Mouse (Mus musculus): ENCODE data around the gene Gm10803. TPM values are rescaled to one million over a fixed set of nuclear protein-coding genes. Genes with fewer than 3 reads are reported as not detected.
"Not testable (repeated sequence)": the region's sequence is repeated elsewhere in the genome, so short reads cannot be mapped to it uniquely, and the experiment has no call there.

Gene Gm10803
- not detected in 2 replicates for polyA plus RNA-seq (2015; fragmentation: Nextera tagmentation; extraction: Ambion mirVana)

DNA sequence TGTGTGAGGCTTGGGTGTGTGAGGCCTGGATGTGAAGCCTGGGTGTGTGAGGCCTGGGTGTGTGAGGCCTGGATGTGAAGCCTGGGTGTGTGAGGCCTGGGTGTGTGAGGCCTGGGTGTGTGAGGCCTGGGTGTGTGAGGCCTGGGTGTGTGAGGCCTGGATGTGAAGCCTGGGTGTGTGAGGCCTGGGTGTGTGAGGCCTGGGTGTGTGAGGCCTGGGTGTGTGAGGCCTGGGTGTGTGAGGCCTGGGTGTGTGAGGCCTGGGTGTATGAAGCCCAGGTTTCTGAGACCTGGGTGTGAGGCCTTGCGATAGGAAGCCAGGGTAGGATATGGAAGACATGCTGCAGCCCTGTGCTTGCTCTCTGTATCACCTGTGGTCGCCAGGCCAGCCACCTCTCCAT lies at the start of gene Gm10803:
TSS of gene Gm10803 (plus strand) at position 301 of the 400 bp plus-strand sequence.
- ATAC-seq (ENCODE audit: low read depth); H3K27me3 ChIP-seq (ENCODE audit: control insufficient read depth, insufficient read depth, low read depth, low read length); H3K36me3 ChIP-seq (ENCODE audit: control insufficient read depth, insufficient read depth, low read length); H3K4me1 ChIP-seq (replicated peaks; ENCODE audit: control insufficient read depth, insufficient read depth, low read length); H3K4me3 ChIP-seq (ENCODE audit: low read length); H3K4me2 ChIP-seq (ENCODE audit: low read depth, low read length); H3K9me3 ChIP-seq (ENCODE audit: control insufficient read depth, low read length); H3K9ac ChIP-seq (ENCODE audit: low read length); H3K27ac ChIP-seq (ENCODE audit: low read length): not testable (repeated sequence)
- WGBS, result 85% methylated on average over 2 of the region's 2 CpGs

DNA sequence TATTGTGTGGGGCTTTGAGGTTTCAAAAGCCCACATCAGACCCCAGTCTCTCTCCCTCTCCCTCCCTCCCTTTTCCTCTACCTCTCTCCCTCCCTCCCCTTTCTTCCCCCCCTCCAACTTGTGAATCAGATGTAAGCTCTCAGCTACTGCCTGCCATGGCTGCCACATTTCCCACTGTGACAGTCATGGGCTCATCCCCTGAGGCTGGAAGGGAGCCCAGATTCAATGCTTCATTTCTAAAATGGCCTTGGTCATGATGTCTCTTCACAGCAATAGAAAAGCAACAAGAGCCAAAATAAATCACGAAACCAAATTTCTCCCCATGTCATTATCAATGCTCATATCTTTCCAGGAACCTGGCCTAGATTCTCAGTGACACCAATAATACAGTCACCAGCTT lies 49.5 kb upstream of the Gm10803 start:
- no peak overlapping the region for H3K9ac ChIP-seq (ENCODE audit: low read length)

DNA sequence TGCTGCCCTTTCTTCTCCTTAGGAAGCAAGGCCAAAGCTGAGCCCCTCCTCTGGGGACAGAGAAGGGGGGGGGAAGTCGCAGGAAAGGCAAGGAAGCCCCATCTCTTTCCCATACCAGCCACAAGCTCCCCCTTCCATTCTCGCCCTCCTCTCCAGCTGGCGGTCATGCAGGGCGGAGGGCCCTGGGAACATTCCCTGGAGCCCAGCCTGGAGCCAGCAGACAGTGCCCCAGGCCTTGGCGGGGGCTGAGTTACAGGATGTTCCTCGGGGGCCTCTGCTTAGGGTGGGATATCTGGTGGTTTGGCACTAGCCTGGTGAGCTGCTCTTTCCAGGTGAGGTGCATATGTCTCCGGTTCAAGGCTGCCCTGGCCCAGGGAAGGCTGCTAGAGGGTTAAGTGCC lies 48.2 kb upstream of the Gm10803 start:
- 0 out of 2 replicates have a peak, but pooled peaks have one; percentile 43 for ATAC-seq (ENCODE audit: low read depth)
- H3K4me2 ChIP-seq (ENCODE audit: low read depth, low read length), result no peak overlapping the region

More for the DNA sequence above, 49.5 kb upstream of the Gm10803 start:
- Histone ChIP-seq H3K9me3 (ENCODE audit: control insufficient read depth, low read length) (no peaks in the 10 kb centered on the region), H3K4me1 (replicated peaks; ENCODE audit: control insufficient read depth, insufficient read depth, low read length) (no peaks in the 10 kb centered on the region), H3K36me3 (ENCODE audit: control insufficient read depth, insufficient read depth, low read length) (no peaks in the 10 kb centered on the region), H3K27me3 (ENCODE audit: control insufficient read depth, insufficient read depth, low read depth, low read length) (no peaks in the 10 kb centered on the region), H3K4me2 (ENCODE audit: low read depth, low read length) (no peak overlapping the region), H3K27ac (ENCODE audit: low read length) (no peak overlapping the region), H3K4me3 (ENCODE audit: low read length) (no peak overlapping the region)
- no peak for ATAC-seq (ENCODE audit: low read depth)
- WGBS, result 83% methylated on average over 1 of the region's 1 CpGs

DNA sequence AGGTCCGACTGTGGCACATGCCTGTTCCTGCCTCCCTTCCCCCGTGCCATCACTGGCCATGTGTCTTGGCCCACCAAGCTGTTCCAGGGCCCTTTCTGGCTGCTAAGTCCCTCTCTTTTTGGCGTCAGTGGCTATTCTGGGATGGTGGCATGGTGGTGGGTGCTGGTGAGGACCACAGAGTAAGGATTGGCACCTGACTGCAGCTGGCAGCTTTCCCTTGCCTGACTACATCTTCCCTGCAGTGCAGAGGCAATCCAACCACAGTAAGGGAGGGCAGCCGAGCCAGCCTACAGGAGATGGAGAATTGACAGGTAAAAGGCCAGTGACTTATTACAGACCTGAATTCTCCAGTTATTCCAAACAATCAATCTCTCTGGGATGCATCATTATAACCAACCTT lies 45.1 kb upstream of the Gm10803 start:
- H3K4me2 ChIP-seq (ENCODE audit: low read depth, low read length), result no peak overlapping the region
- H3K4me3 ChIP-seq (ENCODE audit: low read length), result no peak overlapping the region
- WGBS, result 72% methylated on average over 4 of the region's 4 CpGs
- no peaks in the 10 kb centered on the region for H3K36me3 ChIP-seq (ENCODE audit: control insufficient read depth, insufficient read depth, low read length)
- no peak overlapping the region for H3K9ac ChIP-seq (ENCODE audit: low read length)
- H3K27ac ChIP-seq (ENCODE audit: low read length), result no peak overlapping the region
- ATAC-seq (ENCODE audit: low read depth), result no peak
- no peaks in the 10 kb centered on the region for H3K9me3 ChIP-seq (ENCODE audit: control insufficient read depth, low read length)
- H3K4me1 ChIP-seq (replicated peaks; ENCODE audit: control insufficient read depth, insufficient read depth, low read length), result no peaks in the 10 kb centered on the region
- no peaks in the 10 kb centered on the region for H3K27me3 ChIP-seq (ENCODE audit: control insufficient read depth, insufficient read depth, low read depth, low read length)

More for the DNA sequence above, 48.2 kb upstream of the Gm10803 start:
- no peak overlapping the region for H3K4me3 ChIP-seq (ENCODE audit: low read length)
- no peaks in the 10 kb centered on the region for H3K9me3 ChIP-seq (ENCODE audit: control insufficient read depth, low read length)
- H3K9ac ChIP-seq (ENCODE audit: low read length), result no peak overlapping the region
- H3K36me3 ChIP-seq (ENCODE audit: control insufficient read depth, insufficient read depth, low read length), result no peaks in the 10 kb centered on the region
- 51% methylated on average over 7 of the region's 7 CpGs for WGBS
- H3K27me3 ChIP-seq (ENCODE audit: control insufficient read depth, insufficient read depth, low read depth, low read length), result no peaks in the 10 kb centered on the region
- no peak overlapping the region for H3K27ac ChIP-seq (ENCODE audit: low read length)
- H3K4me1 ChIP-seq (replicated peaks; ENCODE audit: control insufficient read depth, insufficient read depth, low read length), result no peaks in the 10 kb centered on the region

DNA sequence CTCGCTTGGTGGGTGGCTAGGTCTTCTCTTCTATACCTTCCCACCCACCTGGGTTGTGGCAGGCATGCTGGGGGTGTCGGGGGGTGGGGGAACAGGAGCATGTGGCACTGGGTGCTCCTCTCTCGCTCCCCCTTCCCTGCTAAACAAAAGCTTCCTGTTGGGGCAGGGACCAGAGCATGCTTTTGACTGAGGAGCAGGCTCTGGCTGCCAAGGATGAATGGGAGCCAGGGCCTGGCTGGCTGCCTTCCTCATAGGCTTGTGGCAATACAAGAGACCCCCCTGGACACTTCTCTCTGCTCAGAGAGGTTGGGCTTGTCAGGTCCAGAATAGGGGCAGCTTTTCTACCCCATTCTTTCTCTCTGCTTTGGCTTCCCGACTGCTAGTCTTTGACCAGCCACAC lies 39.3 kb upstream of the Gm10803 start:
- H3K4me3 ChIP-seq (ENCODE audit: low read length), result no peak overlapping the region
- H3K27me3 ChIP-seq (ENCODE audit: control insufficient read depth, insufficient read depth, low read depth, low read length), result no peaks in the 10 kb centered on the region
- peak; percentile 53; the same call in 1 of the 2 replicates for ATAC-seq (ENCODE audit: low read depth)
- no peak overlapping the region for H3K9ac ChIP-seq (ENCODE audit: low read length)
- no peaks in the 10 kb centered on the region for H3K36me3 ChIP-seq (ENCODE audit: control insufficient read depth, insufficient read depth, low read length)
- no peaks in the 10 kb centered on the region for H3K4me1 ChIP-seq (replicated peaks; ENCODE audit: control insufficient read depth, insufficient read depth, low read length)
- no peak overlapping the region for H3K27ac ChIP-seq (ENCODE audit: low read length)
- no peaks in the 10 kb centered on the region for H3K9me3 ChIP-seq (ENCODE audit: control insufficient read depth, low read length)
- 47% methylated on average over 4 of the region's 4 CpGs for WGBS
- H3K4me2 ChIP-seq (ENCODE audit: low read depth, low read length), result no peak overlapping the region

DNA sequence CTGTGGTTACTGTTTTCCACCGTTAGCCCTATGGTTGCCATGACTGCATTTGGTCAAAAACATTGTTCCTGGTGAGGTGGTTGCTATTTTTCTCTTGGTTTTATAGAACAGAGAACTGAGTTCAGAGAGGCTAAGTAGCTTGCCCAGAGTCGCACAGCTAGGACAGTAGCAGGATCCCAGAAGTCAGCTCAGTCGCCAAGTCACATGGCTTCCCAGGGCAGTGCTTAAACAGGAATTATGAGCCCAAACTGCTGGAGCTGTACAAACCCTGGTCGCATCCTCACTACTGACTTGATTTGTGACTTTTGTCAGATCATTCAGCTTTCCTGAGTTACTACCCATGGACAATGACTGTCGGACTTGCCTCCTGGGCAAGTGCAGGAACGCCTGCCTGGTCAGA lies 38.8 kb upstream of the Gm10803 start:
- no peaks in the 10 kb centered on the region for H3K27me3 ChIP-seq (ENCODE audit: control insufficient read depth, insufficient read depth, low read depth, low read length)
- no peak overlapping the region for H3K4me2 ChIP-seq (ENCODE audit: low read depth, low read length)
- no peaks in the 10 kb centered on the region for H3K36me3 ChIP-seq (ENCODE audit: control insufficient read depth, insufficient read depth, low read length)
- no peak overlapping the region for H3K9ac ChIP-seq (ENCODE audit: low read length)
- no peak for ATAC-seq (ENCODE audit: low read depth)
- WGBS, result 64% methylated on average over 6 of the region's 6 CpGs
- no peaks in the 10 kb centered on the region for H3K4me1 ChIP-seq (replicated peaks; ENCODE audit: control insufficient read depth, insufficient read depth, low read length)
- no peak overlapping the region for H3K4me3 ChIP-seq (ENCODE audit: low read length)
- no peak overlapping the region for H3K27ac ChIP-seq (ENCODE audit: low read length)
- H3K9me3 ChIP-seq (ENCODE audit: control insufficient read depth, low read length), result no peaks in the 10 kb centered on the region

DNA sequence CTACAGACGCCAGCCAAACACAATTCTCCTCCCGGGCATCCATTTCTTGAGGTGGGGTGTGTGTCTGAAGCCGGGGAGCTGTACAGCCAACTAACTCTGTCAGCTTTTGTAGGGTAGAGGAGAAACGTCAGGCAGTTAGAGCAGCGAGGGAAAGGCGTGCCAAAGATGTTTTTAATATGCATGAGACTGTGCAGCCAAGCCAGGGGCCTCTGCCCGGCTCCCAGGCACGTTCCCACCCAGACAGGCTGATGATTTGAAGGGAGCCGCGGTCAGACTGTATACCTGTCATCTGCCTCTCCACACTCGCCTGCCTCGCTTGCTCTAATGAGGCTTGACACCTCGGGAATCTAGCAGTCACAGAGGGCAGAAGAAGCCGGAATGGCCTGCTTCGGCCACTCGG lies 38.4 kb upstream of the Gm10803 start:
- H3K9ac ChIP-seq (ENCODE audit: low read length), result no peak overlapping the region
- no peak overlapping the region for H3K4me3 ChIP-seq (ENCODE audit: low read length)
- H3K27ac ChIP-seq (ENCODE audit: low read length), result no peak overlapping the region
- no peak overlapping the region for H3K4me2 ChIP-seq (ENCODE audit: low read depth, low read length)
- no peak; the same call in 1 of the 2 replicates for ATAC-seq (ENCODE audit: low read depth)
- no peaks in the 10 kb centered on the region for H3K27me3 ChIP-seq (ENCODE audit: control insufficient read depth, insufficient read depth, low read depth, low read length)
- 47% methylated on average over 16 of the region's 16 CpGs for WGBS
- no peaks in the 10 kb centered on the region for H3K36me3 ChIP-seq (ENCODE audit: control insufficient read depth, insufficient read depth, low read length)
- no peaks in the 10 kb centered on the region for H3K4me1 ChIP-seq (replicated peaks; ENCODE audit: control insufficient read depth, insufficient read depth, low read length)
- H3K9me3 ChIP-seq (ENCODE audit: control insufficient read depth, low read length), result no peaks in the 10 kb centered on the region

DNA sequence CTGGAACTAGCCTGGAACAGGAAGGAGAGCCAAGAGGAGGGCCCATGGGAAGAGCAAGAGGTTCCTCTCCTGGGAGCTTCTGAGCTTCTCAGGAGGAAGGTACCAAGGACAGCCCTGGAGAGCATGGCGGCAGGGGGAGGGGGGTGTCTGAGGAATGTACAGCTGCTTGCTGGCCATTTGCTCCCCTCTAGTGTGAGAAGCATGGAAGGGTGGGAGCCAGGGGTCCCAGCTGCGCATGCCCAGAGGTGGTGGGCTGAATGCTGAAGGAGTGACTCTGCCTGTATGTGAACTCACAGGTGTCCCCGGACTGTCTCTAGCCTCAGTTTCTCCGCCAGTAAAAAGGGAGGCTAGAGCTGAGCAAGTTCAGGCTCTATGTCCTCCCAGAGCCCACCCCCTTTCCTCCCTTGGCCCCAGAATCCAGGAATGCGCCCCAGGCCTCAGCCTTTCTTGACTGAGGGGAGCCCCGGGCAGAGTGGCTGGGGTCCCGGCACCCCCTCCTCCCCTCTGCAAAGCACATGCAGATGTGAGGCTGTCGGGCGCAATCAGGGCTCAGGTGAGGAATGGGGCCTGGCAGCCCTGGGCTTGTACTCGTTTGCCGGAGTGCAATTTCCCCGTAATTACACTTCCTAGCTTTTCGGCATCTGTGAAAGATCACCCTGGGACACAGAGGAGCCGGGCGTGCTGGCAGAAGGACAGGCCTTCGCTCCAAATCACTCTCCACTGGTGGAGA lies 35.2 kb upstream of the Gm10803 start:
- no peak for ATAC-seq (ENCODE audit: low read depth)
- Histone ChIP-seq H3K9me3 (ENCODE audit: control insufficient read depth, low read length) (no peaks in the 10 kb centered on the region), H3K27me3 (ENCODE audit: control insufficient read depth, insufficient read depth, low read depth, low read length) (no peaks in the 10 kb centered on the region), H3K4me2 (ENCODE audit: low read depth, low read length) (no peak overlapping the region), H3K9ac (ENCODE audit: low read length) (no peak overlapping the region), H3K27ac (ENCODE audit: low read length) (no peak overlapping the region), H3K4me1 (replicated peaks; ENCODE audit: control insufficient read depth, insufficient read depth, low read length) (no peaks in the 10 kb centered on the region), H3K4me3 (ENCODE audit: low read length) (no peak overlapping the region), H3K36me3 (ENCODE audit: control insufficient read depth, insufficient read depth, low read length) (no peaks in the 10 kb centered on the region)
- 71% methylated on average over 16 of the region's 16 CpGs for WGBS

DNA sequence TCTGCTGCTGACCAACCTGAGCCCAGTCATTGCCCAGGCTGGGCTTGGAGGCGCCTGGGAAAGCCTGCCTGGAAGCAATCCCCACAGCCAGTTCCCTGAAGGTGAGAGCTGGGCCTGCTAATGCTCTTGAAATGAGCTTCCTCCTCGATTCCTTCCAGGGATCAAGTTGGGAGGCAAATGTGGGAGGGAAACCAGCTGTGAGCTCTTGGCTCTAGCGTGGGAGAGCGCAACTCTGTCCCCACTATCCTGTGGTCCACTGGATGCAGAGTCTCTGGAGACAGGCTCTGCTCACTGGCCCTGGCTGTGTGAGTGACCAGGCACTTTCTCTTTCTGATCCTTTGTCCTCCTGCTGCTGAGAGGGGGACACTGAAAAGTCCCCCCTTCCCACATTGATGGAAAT lies 30.8 kb upstream of the Gm10803 start:
- no peaks in the 10 kb centered on the region for H3K36me3 ChIP-seq (ENCODE audit: control insufficient read depth, insufficient read depth, low read length)
- no peak overlapping the region for H3K9ac ChIP-seq (ENCODE audit: low read length)
- H3K27ac ChIP-seq (ENCODE audit: low read length), result no peak overlapping the region
- 39% methylated on average over 4 of the region's 4 CpGs for WGBS
- no peaks in the 10 kb centered on the region; the same call in 1 of the 2 replicates for H3K4me1 ChIP-seq (replicated peaks; ENCODE audit: control insufficient read depth, insufficient read depth, low read length)
- no peak overlapping the region for H3K4me3 ChIP-seq (ENCODE audit: low read length)
- H3K4me2 ChIP-seq (ENCODE audit: low read depth, low read length), result no peak overlapping the region
- H3K9me3 ChIP-seq (ENCODE audit: control insufficient read depth, low read length), result no peaks in the 10 kb centered on the region
- ATAC-seq (ENCODE audit: low read depth), result no peak
- no peaks in the 10 kb centered on the region for H3K27me3 ChIP-seq (ENCODE audit: control insufficient read depth, insufficient read depth, low read depth, low read length)
